Mouse (Mus musculus) left cerebral cortex, adult 8-10 months (tissue): ENCODE measurements around the gene Hormad2. TPM values are rescaled to one million over a fixed set of nuclear protein-coding genes. Genes with fewer than 3 reads are reported as not detected.

Experiments
- DNase-seq, 2 experiments: peaks; one replicate each; pipeline ENCODE4 v3.0.0; 2022; ENCODE audit warnings: low spot score in 2 of 2
- total RNA-seq, 4 experiments: library from RNA; stranded (reverse); gene quantifications; 2 replicates each; pipeline ENCODE4 v1.2.4; 2022

Gene Hormad2
- total RNA-seq, 4 experiments from 2014 or later: 0.23 TPM; not detected in 3

GRCm38 (mm10) chr11:4446195-4446868 is 5.4 kb upstream of the Hormad2 start:
- DNase-seq: no peak

- DNase-seq: no peak
Observed at GRCm38 (mm10) chr11:4442280-4442679, 1.4 kb upstream of the Hormad2 start.

GRCm38 (mm10) chr11:4438211-4438610 is 2.7 kb downstream of the Hormad2 start:
- DNase-seq: no peak

GRCm38 (mm10) chr11:4437318-4437717 is 3.6 kb downstream of the Hormad2 start:
- DNase-seq: no peak

- DNase-seq: no peak
Observed at GRCm38 (mm10) chr11:4436631-4437030, 4.3 kb downstream of the Hormad2 start.

GRCm38 (mm10) chr11:4434461-4434860 is 6.4 kb downstream of the Hormad2 start:
- no peak for DNase-seq

- no peak for DNase-seq
Observed at GRCm38 (mm10) chr11:4423818-4424217, 17.1 kb downstream of the Hormad2 start.

GRCm38 (mm10) chr11:4422494-4423425 is 18.1 kb downstream of the Hormad2 start:
- DNase-seq: no peak

- no peak for DNase-seq
Observed at GRCm38 (mm10) chr11:4421933-4422488, 18.9 kb downstream of the Hormad2 start.

GRCm38 (mm10) chr11:4417986-4418385 is 22.9 kb downstream of the Hormad2 start:
- no peak for DNase-seq

GRCm38 (mm10) chr11:4412294-4412693 is 28.6 kb downstream of the Hormad2 start:
- DNase-seq: no peak

GRCm38 (mm10) chr11:4404277-4404676 is 36.6 kb downstream of the Hormad2 start:
- no peak for DNase-seq

GRCm38 (mm10) chr11:4403381-4403780 is 37.5 kb downstream of the Hormad2 start:
- DNase-seq: no peak

- no peak for DNase-seq
Observed at GRCm38 (mm10) chr11:4401251-4401650, 39.7 kb downstream of the Hormad2 start.

GRCm38 (mm10) chr11:4394226-4394625 is 46.7 kb downstream of the Hormad2 start:
- DNase-seq: no peak

GRCm38 (mm10) chr11:4388018-4388417 is 52.9 kb downstream of the Hormad2 start:
- DNase-seq: no peak

GRCm38 (mm10) chr11:4382321-4382720 is 58.6 kb downstream of the Hormad2 start:
- no peak for DNase-seq

- DNase-seq: no peak
Observed at GRCm38 (mm10) chr11:4379857-4380256, 61.0 kb downstream of the Hormad2 start.

GRCm38 (mm10) chr11:4366389-4366788 is 74.5 kb downstream of the Hormad2 start:
- DNase-seq: no peak

GRCm38 (mm10) chr11:4355430-4355829 is 85.5 kb downstream of the Hormad2 start:
- no peak for DNase-seq

- DNase-seq: no peak
Observed at GRCm38 (mm10) chr11:4352637-4353036, 88.3 kb downstream of the Hormad2 start.

GRCm38 (mm10) chr11:4343926-4344325 is 97.0 kb downstream of the Hormad2 start:
- DNase-seq: no peak
